Mouse (Mus musculus): ENCODE measurements around the gene Ggct.

DNA sequence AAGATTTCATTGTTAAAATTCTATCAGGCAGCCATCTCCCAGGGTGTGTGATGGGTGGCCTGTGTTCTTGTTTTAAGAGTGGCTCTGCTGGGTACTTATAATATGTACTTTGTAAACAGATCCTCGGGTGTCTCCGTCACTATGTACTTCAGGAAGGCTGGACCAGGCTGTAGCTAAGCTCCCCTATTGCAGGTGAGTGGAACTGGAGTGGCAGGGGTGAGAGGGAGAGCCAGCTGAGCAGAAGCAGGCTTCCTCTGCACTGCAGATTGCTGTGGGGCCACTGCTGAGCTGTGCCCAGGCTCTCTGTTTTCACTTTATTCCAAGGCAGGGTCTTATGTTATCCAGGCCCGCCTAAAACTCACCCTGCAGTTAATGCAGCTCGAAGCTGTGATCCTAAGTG lies 9.7 kb upstream of the Ggct start:
- TF ChIP-seq CTCF (IDR thresholded peaks at IDR 0.05; ENCODE audit: low read depth), result no peak
- no peak for TF ChIP-seq EP300 (IDR thresholded peaks at IDR 0.05; ENCODE audit: low read depth)

Data from heart, postnatal 0 days (tissue).